Mouse (Mus musculus): ENCODE results near the gene Cyb561d1. TPM values are rescaled to one million over a fixed set of nuclear protein-coding genes. Genes with fewer than 3 reads are reported as not detected.

The Cyb561d1 gene
- polyA plus RNA-seq, 1 experiment from 2014 or later: 1.6 TPM

GRCm38 (mm10) chr3:108146671-108147070, 54.3 kb downstream of the Cyb561d1 start:
- H3K36me3 ChIP-seq (replicated peaks; ENCODE audit: insufficient read depth, low read length): peaks cover 2% of the 10 kb centered on the region; the same call in 1 of the 2 replicates
- peak overlapping the region; percentile 91 for H3K4me2 ChIP-seq (ENCODE audit: low read depth, low read length)
- H3K9me3 ChIP-seq (ENCODE audit: low read length): no peaks in the 10 kb centered on the region
- H3K27ac ChIP-seq (ENCODE audit: low read depth): peak overlapping the region; percentile 98
- peak overlapping the region; percentile 99 for H3K4me3 ChIP-seq (ENCODE audit: low read depth, low read length)
- no peaks in the 10 kb centered on the region for H3K27me3 ChIP-seq (ENCODE audit: insufficient read depth, low read length)
- ATAC-seq (no peak), DNase-seq (no peak)
- peak overlapping the region; percentile 99 for H3K9ac ChIP-seq (replicated peaks)
- TF ChIP-seq EP300 (IDR thresholded peaks at IDR 0.05; ENCODE audit: low read depth): no peak
- 37% methylated on average over 5 of the region's 5 CpGs for WGBS (ENCODE audit: insufficient replicate concordance)
- peaks cover 22% of the 10 kb centered on the region for H3K4me1 ChIP-seq (ENCODE audit: insufficient read depth)

Other genes with a start within 250 kb of the Cyb561d1 start
- gene Gstm3, start 231.9 kb downstream of the Cyb561d1 start, polyA plus RNA-seq (2015; fragmentation: Nextera tagmentation; extraction: Ambion mirVana): 1.9 and 2.0 TPM in 2 replicates
- 11.7 TPM in 2 replicates for gene Gstm2, start 214.8 kb downstream of the Cyb561d1 start, polyA plus RNA-seq (2015; fragmentation: Nextera tagmentation; extraction: Ambion mirVana)
- 188 and 211 TPM in 2 replicates for gene Gstm1, start 183.2 kb downstream of the Cyb561d1 start, polyA plus RNA-seq (2015; fragmentation: Nextera tagmentation; extraction: Ambion mirVana)
- 12.9 and 13.5 TPM in 2 replicates for gene Gstm4, start 156.3 kb downstream of the Cyb561d1 start, polyA plus RNA-seq (2015; fragmentation: Nextera tagmentation; extraction: Ambion mirVana)
- 17.3 and 23.0 TPM in 2 replicates for gene Ampd2, start 114.6 kb downstream of the Cyb561d1 start, polyA plus RNA-seq (2015; fragmentation: Nextera tagmentation; extraction: Ambion mirVana)
- gene Gnat2, start 108.4 kb downstream of the Cyb561d1 start, polyA plus RNA-seq (2015; fragmentation: Nextera tagmentation; extraction: Ambion mirVana): 1.6 and 1.7 TPM in 2 replicates
- gene Gnai3, start 55.1 kb downstream of the Cyb561d1 start, polyA plus RNA-seq (2015; fragmentation: Nextera tagmentation; extraction: Ambion mirVana): 41.9 and 49.1 TPM in 2 replicates
- not detected in 2 replicates for gene Gpr61, start 46.3 kb downstream of the Cyb561d1 start, polyA plus RNA-seq (2015; fragmentation: Nextera tagmentation; extraction: Ambion mirVana)
- 1.2 and 1.5 TPM in 2 replicates for gene Amigo1, start 14.9 kb downstream of the Cyb561d1 start, polyA plus RNA-seq (2015; fragmentation: Nextera tagmentation; extraction: Ambion mirVana)
- gene Atxn7l2, start 9.7 kb upstream of the Cyb561d1 start, polyA plus RNA-seq (2015; fragmentation: Nextera tagmentation; extraction: Ambion mirVana): 1.4 TPM in 2 replicates
- 0.05 and 0.79 TPM in 2 replicates for gene Sypl2, start 25.4 kb upstream of the Cyb561d1 start, polyA plus RNA-seq (2015; fragmentation: Nextera tagmentation; extraction: Ambion mirVana)
- 136 and 143 TPM in 2 replicates for gene Psma5, start 55.7 kb upstream of the Cyb561d1 start, polyA plus RNA-seq (2015; fragmentation: Nextera tagmentation; extraction: Ambion mirVana)
- 3.0 and 3.7 TPM in 2 replicates for gene Sort1, start 82.9 kb upstream of the Cyb561d1 start, polyA plus RNA-seq (2015; fragmentation: Nextera tagmentation; extraction: Ambion mirVana)
- gene Mybphl, start 163.7 kb upstream of the Cyb561d1 start, polyA plus RNA-seq (2015; fragmentation: Nextera tagmentation; extraction: Ambion mirVana): 0.49 and 0.76 TPM in 2 replicates
- 5.6 and 7.8 TPM in 2 replicates for gene Psrc1, start 182.6 kb upstream of the Cyb561d1 start, polyA plus RNA-seq (2015; fragmentation: Nextera tagmentation; extraction: Ambion mirVana)
- 0.18 and 0.30 TPM in 2 replicates for gene Celsr2, start 214.3 kb upstream of the Cyb561d1 start, polyA plus RNA-seq (2015; fragmentation: Nextera tagmentation; extraction: Ambion mirVana)
- gene Sars, start 244.0 kb upstream of the Cyb561d1 start, polyA plus RNA-seq (2015; fragmentation: Nextera tagmentation; extraction: Ambion mirVana): 39.0 and 41.7 TPM in 2 replicates

All from liver, postnatal 0 days (tissue).